Mouse (Mus musculus) limb, embryonic 10.5 days (tissue): ENCODE measurements around the gene Usp34. TPM values are rescaled to one million over a fixed set of nuclear protein-coding genes. Genes with fewer than 3 reads are reported as not detected.
"Not testable (repeated sequence)": the region's sequence is repeated elsewhere in the genome, so short reads cannot be mapped to it uniquely, and the experiment has no call there.

Source experiments
- DNase-seq: peaks from one replicate; pipeline ENCODE4 v3.0.0-alpha.2; 2017; ENCODE audit warnings: low spot score
- H3K27ac ChIP-seq: fragments of 300-500 bp; sonication (generic); 2 replicates; pipeline ENCODE4 v1.5.1; 2016; ENCODE audit warnings: mild to moderate bottlenecking
- H3K27me3 ChIP-seq: fragments of 300-500 bp; sonication (generic); 2 replicates; pipeline ENCODE4 v1.6.1; 2016; ENCODE audit warnings: low read depth, mild to moderate bottlenecking; ENCODE audit not compliant: poor library complexity, severe bottlenecking
- H3K36me3 ChIP-seq: fragments of 300-500 bp; sonication (generic); 2 replicates; pipeline ENCODE4 v1.6.1; 2016; ENCODE audit warnings: mild to moderate bottlenecking, moderate library complexity
- H3K4me1 ChIP-seq: fragments of 300-500 bp; sonication (generic); 2 replicates; pipeline ENCODE4 v1.6.1; 2016
- H3K4me3 ChIP-seq: fragments of 300-500 bp; sonication (generic); 2 replicates; pipeline ENCODE4 v1.5.1; 2016; ENCODE audit warnings: mild to moderate bottlenecking, moderate library complexity
- H3K9me3 ChIP-seq: fragments of 300-500 bp; sonication (generic); replicated peaks from 2 replicates; pipeline ENCODE4 v1.6.1; 2016; ENCODE audit warnings: mild to moderate bottlenecking
- WGBS: fragments of 180-500 bp; shearing (Covaris S2); methylation state at CpG from one replicate; pipeline ENCODE4 v1.1.7; 2016; 5-methylcytosine and 5-hydroxymethylcytosine counted together
- polyA plus RNA-seq: library from polyadenylated mRNA; unstranded; fragments of >200 nt; fragmentation: Nextera tagmentation; extraction: Ambion mirVana; gene quantifications from 2 replicates; pipeline ENCODE4 v1.2.1, GENCODE M21; 2016

Usp34 gene
- polyA plus RNA-seq, 1 experiment from 2014 or later, result 25.9 TPM

DNA sequence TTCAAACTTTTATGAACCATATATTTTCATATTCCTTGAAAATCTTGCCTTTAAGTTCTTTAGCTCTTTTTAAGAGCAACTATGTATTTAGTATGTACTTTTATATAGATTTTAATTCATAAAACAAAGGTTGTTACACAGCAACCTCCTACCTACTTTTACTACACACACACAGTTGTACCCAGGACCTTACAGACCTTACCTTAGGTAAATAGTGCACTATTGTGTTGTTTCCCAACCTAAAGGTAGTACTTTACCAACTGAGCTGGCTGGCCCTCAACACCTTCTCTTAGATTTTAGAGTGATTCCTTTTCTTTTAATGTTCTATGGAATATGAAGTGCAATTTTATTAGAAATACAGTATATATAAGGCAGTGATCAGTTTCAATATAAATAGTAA, 65.8 kb downstream of the Usp34 start:
- Histone ChIP-seq H3K27me3 (no peaks in the 10 kb centered on the region), H3K4me3 (no peak overlapping the region), H3K27ac (no peak overlapping the region), H3K36me3 (peaks cover 78% of the 10 kb centered on the region), H3K9me3 (no peaks in the 10 kb centered on the region), H3K4me1 (no peaks in the 10 kb centered on the region)
- no peak for DNase-seq

DNA sequence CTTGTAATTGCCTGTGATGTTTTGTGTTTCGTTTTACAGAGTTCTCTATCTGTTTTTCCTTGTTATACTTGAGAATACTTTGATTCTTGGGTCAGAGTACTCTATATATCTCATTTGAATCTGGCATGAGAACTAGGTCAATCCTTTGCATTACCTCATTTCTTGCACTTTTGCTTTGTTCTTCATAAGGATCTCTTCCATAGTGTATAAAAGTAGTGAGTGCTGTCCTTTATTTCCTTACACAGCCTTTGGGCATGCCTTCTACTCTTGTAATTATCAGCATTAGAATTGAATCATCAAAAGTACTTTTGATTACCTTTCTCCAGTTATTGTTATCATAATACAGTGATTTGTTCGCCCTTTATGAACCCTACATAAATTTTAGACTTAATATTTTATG, 73.4 kb downstream of the Usp34 start:
- WGBS, result 94% methylated on average over 2 of the region's 2 CpGs
- no peak for DNase-seq
- no peak overlapping the region for H3K4me3 ChIP-seq

DNA sequence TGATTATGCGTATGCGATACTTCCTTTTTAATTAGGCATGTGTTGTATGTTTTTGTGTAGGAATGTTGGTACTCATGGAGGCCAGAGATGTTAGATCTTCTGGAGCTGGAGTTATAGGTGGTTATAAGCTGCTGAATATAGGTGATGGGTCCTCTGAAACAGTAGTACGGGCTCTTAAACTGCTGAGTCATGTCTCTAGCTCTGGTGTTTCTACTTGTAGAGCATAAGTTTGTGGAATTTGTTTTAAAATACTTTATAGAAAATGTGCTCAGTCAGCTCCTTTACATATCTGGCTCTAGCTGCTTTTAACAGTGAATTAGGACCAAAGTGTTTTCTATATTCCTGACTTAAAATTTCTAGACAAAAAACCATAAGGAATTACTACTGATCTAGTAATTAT, 73.9 kb downstream of the Usp34 start:
- 94% methylated on average over 3 of the region's 3 CpGs for WGBS
- H3K4me1 ChIP-seq, result no peaks in the 10 kb centered on the region
- DNase-seq, result no peak
- H3K9me3 ChIP-seq, result no peaks in the 10 kb centered on the region
- no peak overlapping the region for H3K27ac ChIP-seq
- H3K4me3 ChIP-seq, result no peak overlapping the region
- H3K27me3 ChIP-seq, result no peaks in the 10 kb centered on the region
- peaks cover 74% of the 10 kb centered on the region for H3K36me3 ChIP-seq

More for the DNA sequence above, 73.4 kb downstream of the Usp34 start:
- Histone ChIP-seq H3K9me3 (no peaks in the 10 kb centered on the region), H3K36me3 (peaks cover 76% of the 10 kb centered on the region), H3K4me1 (no peaks in the 10 kb centered on the region), H3K27me3 (no peaks in the 10 kb centered on the region), H3K27ac (no peak overlapping the region)

DNA sequence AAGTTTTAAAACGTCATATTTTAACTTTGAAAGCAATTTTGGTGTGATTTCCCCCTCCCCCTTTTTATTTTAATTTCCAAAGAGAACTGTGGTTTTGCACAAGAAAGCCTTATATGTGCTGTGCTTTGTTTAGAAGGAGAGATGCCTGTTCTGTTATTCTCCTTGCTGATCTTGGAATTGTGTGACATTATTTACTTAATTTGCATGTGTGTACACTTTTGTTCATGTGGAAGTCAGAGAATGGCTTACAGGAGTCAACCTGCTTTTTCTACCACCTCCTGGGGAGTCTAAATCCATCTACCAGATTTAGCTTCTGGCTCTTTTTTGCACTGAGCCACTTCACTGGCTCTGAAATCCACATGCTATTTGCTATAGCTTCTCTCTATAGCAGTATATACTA, 76.1 kb downstream of the Usp34 start:
- H3K4me1 ChIP-seq, result no peaks in the 10 kb centered on the region
- WGBS, result 87% methylated on average over 1 of the region's 1 CpGs
- H3K27ac ChIP-seq, result no peak overlapping the region
- H3K9me3 ChIP-seq, result no peaks in the 10 kb centered on the region
- no peaks in the 10 kb centered on the region for H3K27me3 ChIP-seq
- H3K4me3 ChIP-seq, result no peak overlapping the region
- DNase-seq, result no peak
- H3K36me3 ChIP-seq, result peaks cover 64% of the 10 kb centered on the region

DNA sequence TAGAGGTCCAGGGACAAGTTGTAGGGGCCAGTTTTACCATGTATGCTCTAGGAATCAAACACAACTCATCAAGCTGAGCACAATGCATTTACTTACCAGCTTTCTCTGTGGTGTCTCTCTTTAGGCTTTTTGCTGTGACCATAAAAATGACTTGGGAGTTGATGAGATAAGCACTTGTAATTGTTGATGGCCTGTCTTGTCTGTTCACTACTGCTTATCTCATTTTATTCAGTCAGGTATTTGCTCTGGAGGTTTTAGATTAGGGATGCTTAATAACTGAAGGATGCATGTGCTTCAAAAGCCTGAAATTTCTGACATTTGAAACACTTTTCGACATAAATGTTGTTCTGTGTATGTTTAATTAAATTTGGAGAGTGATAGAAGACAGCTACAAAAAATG, 83.0 kb downstream of the Usp34 start:
- H3K27me3 ChIP-seq, result no peaks in the 10 kb centered on the region
- WGBS, result 98% methylated on average over 1 of the region's 1 CpGs

DNA sequence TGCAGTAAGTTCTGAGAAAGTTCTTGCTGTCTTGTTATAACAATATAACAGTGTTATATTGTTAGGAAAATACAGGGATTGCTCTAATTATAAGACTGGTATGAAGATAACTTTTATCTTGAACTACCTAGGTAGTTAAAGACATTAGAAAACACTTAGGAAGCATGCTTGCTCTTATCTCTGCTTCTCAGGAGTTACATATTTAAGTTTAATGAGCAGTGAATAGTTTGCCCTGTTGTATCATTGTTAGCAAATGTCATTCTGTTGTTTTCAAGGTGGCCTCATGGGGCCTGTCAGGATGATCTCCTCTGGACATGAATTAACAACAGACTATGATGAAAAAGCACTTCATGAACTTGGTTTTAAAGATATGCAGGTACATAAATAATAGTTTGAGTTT, 85.9 kb downstream of the Usp34 start:
- no peaks in the 10 kb centered on the region for H3K4me1 ChIP-seq
- H3K27me3 ChIP-seq, result no peaks in the 10 kb centered on the region
- peaks cover 89% of the 10 kb centered on the region for H3K36me3 ChIP-seq
- DNase-seq, result no peak
- no peak overlapping the region for H3K4me3 ChIP-seq
- H3K9me3 ChIP-seq, result no peaks in the 10 kb centered on the region
- no peak overlapping the region for H3K27ac ChIP-seq

More for the DNA sequence above, 83.0 kb downstream of the Usp34 start:
- no peak overlapping the region for H3K4me3 ChIP-seq
- H3K36me3 ChIP-seq, result peaks cover 75% of the 10 kb centered on the region
- no peak overlapping the region for H3K27ac ChIP-seq
- H3K4me1 ChIP-seq, result no peaks in the 10 kb centered on the region
- DNase-seq, result no peak
- no peaks in the 10 kb centered on the region for H3K9me3 ChIP-seq

DNA sequence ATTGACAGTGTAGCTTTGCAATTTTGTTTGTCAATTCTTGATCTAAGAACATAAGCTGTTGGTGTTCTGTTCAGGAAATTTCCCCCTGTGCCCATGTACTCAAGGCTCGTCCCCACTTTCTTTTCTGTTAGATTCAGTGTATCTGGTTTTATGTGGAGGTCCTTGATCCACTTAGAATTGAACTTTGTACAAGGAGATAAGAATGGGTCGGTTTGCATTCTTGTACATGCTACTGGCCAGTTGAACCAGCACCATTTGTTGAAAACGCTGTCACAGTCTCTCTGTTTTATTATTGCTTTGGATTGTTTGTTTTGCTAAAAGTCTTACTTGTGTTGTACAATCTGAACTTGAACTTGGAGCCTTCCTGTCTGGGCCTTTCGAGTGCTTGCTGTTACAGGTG, 89.9 kb downstream of the Usp34 start:
- DNase-seq, result no peak
- H3K27me3 ChIP-seq, result no peaks in the 10 kb centered on the region
- H3K27ac ChIP-seq, result no peak overlapping the region
- 91% methylated on average over 4 of the region's 4 CpGs for WGBS
- H3K4me3 ChIP-seq, result no peak overlapping the region
- no peaks in the 10 kb centered on the region for H3K4me1 ChIP-seq
- H3K36me3 ChIP-seq, result peaks cover 89% of the 10 kb centered on the region
- H3K9me3 ChIP-seq, result no peaks in the 10 kb centered on the region

DNA sequence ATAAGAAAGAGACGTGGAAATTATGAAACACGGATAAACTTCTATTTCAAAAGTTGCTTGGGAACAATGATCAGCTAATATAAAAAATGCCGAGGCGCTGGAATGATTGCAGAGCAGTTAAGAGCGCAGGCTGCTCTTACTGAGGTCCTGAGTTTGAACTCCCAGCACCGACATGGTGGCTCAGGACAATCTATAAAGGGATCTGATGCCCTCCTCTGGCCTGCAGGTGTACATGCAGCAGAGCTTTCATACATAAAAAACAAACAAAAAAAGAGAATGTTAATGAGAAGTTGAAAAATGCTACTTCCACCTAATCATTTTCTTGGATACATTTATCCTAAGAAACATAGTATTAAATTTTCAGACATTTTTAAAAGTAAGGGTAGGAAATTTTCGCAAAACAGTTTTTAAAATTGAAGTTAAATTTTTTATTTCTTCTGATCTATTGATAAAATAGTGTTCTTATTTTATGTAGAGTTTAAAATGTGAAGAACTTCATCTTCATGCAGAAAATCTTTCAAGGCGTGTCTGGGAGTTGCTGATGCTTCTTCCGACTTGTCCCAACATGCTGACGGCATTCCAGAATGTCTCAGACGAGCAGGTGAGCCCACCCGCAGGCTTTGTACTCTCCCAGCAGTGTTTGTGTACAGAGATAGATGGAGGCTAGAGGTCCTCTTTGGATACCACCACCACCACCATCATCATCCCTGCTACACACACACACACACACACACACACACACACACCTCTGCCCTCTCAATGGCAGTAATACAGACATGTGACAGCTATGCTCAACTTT, 94.5 kb downstream of the Usp34 start:
- peaks cover 90% of the 10 kb centered on the region for H3K36me3 ChIP-seq
- no peaks in the 10 kb centered on the region for H3K4me1 ChIP-seq
- H3K4me3 ChIP-seq, result no peak overlapping the region
- 89% methylated on average over 12 of the region's 12 CpGs for WGBS
- no peak for DNase-seq
- H3K27me3 ChIP-seq, result no peaks in the 10 kb centered on the region
- no peaks in the 10 kb centered on the region for H3K9me3 ChIP-seq
- H3K27ac ChIP-seq, result no peak overlapping the region

DNA sequence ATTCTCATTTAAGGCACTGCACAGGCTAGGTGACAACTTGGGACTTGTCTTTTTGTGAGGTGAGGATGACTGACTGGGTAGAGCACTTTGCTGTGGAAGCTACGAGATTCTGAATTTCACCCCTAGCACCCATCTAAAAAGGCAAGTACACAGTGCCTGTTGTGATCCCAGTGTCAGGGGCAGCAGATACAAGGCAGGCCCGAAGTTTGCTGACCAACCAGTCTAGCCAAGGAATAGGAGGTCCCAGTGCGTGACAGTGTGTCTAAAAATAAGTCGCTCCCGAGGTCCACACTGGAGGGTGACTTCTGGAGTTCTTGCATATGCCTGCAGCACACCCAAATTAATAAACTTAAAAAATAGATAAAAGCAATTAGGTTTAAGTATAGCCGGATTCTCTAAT, 121.6 kb downstream of the Usp34 start:
- Histone ChIP-seq H3K4me3 (no peak overlapping the region), H3K27me3 (no peaks in the 10 kb centered on the region), H3K27ac (no peak overlapping the region), H3K9me3 (no peaks in the 10 kb centered on the region), H3K4me1 (no peaks in the 10 kb centered on the region), H3K36me3 (peaks cover 90% of the 10 kb centered on the region)
- WGBS, result 93% methylated on average over 6 of the region's 6 CpGs
- no peak for DNase-seq

DNA sequence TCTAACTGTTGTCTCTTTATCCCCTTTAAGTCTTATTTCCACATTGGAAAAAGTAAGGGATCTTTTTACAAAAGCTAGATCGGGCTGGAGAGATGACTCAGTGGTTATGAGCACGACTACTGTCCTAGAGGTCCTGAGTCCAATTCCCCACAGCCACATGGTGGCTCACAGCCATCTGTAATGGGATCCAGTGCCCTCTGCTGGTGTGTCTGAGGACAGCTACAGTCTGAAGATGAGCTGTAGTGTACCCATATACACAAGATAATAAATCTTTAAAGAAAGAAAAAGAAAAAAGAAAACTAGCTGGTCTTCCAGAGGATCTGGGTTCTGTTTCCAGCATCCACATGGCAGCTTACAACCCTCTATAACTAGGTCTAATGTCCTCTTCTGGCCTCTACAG, 123.3 kb downstream of the Usp34 start:
- no peak for DNase-seq
- H3K27me3 ChIP-seq, result no peaks in the 10 kb centered on the region
- peaks cover 98% of the 10 kb centered on the region for H3K36me3 ChIP-seq
- H3K9me3 ChIP-seq, result no peaks in the 10 kb centered on the region
- no peaks in the 10 kb centered on the region for H3K4me1 ChIP-seq
- WGBS, result 94% methylated on average over 2 of the region's 2 CpGs
- H3K27ac ChIP-seq, result no peak overlapping the region
- no peak overlapping the region for H3K4me3 ChIP-seq

DNA sequence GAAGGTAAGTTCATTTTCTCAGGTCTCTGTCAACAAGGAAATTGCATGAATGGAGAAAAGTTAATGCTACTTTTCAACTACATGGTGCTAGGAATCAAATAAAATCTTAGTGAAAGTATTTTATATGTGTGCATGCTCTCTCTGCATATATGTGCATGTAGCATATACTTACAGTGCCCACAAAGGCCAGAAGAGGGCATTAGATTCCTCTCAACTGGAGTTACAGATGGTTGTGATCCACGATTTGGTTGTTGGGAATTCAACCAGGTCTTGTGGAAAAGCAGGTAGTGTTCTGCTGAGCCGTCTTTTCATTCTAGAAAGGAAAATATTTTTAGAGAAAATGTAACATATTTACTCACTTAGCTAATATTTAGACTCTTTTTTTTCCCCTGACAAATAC, 129.4 kb downstream of the Usp34 start:
- H3K36me3 ChIP-seq, result peaks cover 95% of the 10 kb centered on the region
- 81% methylated on average over 2 of the region's 2 CpGs for WGBS

DNA sequence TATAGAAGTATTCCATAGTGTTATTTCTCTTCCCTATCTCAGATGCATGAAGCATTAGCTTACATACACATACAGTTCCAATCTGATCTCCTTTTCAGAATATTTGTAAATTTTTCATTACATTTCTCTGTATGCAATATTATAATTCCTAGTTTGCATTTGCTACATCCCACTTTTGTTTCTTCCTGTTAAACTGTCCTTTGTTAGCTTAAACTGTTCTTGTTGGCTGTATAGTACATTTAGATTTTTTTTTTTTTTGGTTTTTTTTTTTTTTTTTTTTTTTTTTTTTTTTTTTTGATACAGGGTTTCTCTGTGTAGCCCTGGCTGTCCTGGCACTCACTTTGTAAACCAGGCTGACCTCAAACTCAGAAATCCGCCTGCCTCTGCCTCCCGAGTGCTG, 159.2 kb downstream of the Usp34 start:
- H3K4me3 ChIP-seq, H3K4me1 ChIP-seq, H3K9me3 ChIP-seq, DNase-seq, H3K27me3 ChIP-seq, H3K27ac ChIP-seq: not testable (repeated sequence)
- 98% methylated on average over 2 of the region's 2 CpGs for WGBS
- peaks cover 77% of the 10 kb centered on the region for H3K36me3 ChIP-seq

More for the DNA sequence above, 129.4 kb downstream of the Usp34 start:
- Histone ChIP-seq H3K4me3 (no peak overlapping the region), H3K9me3 (no peaks in the 10 kb centered on the region), H3K27ac (no peak overlapping the region), H3K4me1 (no peaks in the 10 kb centered on the region), H3K27me3 (no peaks in the 10 kb centered on the region)
- no peak for DNase-seq

DNA sequence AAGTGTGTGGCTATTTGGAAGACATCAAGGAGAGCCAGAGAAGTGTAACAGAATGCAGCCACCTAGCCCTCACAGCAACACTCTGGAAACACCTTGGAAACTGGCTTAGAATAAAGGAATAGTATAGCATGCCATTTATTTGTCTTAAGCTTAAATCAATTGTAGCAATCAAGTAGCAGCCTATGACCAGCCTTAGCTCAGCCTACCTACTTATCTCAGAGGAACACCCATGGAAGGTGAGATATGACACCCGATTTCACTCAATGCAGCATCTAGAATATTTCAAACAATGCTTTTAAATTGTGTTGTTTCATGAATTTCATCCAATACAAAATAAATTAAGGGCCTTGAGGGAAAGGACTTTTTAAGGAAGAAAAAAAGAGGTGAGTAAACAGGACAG, 183.3 kb downstream of the Usp34 start:
- WGBS, result 95% methylated on average over 1 of the region's 1 CpGs
- Histone ChIP-seq H3K4me1 (no peaks in the 10 kb centered on the region), H3K27me3 (no peaks in the 10 kb centered on the region), H3K27ac (no peak overlapping the region), H3K4me3 (no peak overlapping the region), H3K36me3 (peaks cover 97% of the 10 kb centered on the region), H3K9me3 (no peaks in the 10 kb centered on the region)
- no peak for DNase-seq
